Mouse (Mus musculus) limb, embryonic 10.5 days (tissue): Measurements from ENCODE around the gene Pgc. TPM values are rescaled to one million over a fixed set of nuclear protein-coding genes. Genes with fewer than 3 reads are reported as not detected.

Experiments
- DNase-seq: peaks from one replicate; pipeline ENCODE4 v3.0.0-alpha.2; 2017; ENCODE audit warnings: low spot score
- H3K27ac ChIP-seq: fragments of 300-500 bp; sonication (generic); 2 replicates; pipeline ENCODE4 v1.5.1; 2016; ENCODE audit warnings: mild to moderate bottlenecking
- H3K27me3 ChIP-seq: fragments of 300-500 bp; sonication (generic); 2 replicates; pipeline ENCODE4 v1.6.1; 2016; ENCODE audit warnings: low read depth, mild to moderate bottlenecking; ENCODE audit not compliant: poor library complexity, severe bottlenecking
- H3K36me3 ChIP-seq: fragments of 300-500 bp; sonication (generic); 2 replicates; pipeline ENCODE4 v1.6.1; 2016; ENCODE audit warnings: mild to moderate bottlenecking, moderate library complexity
- H3K4me1 ChIP-seq: fragments of 300-500 bp; sonication (generic); 2 replicates; pipeline ENCODE4 v1.6.1; 2016
- H3K4me3 ChIP-seq: fragments of 300-500 bp; sonication (generic); 2 replicates; pipeline ENCODE4 v1.5.1; 2016; ENCODE audit warnings: mild to moderate bottlenecking, moderate library complexity
- H3K9me3 ChIP-seq: fragments of 300-500 bp; sonication (generic); replicated peaks from 2 replicates; pipeline ENCODE4 v1.6.1; 2016; ENCODE audit warnings: mild to moderate bottlenecking
- WGBS: fragments of 180-500 bp; shearing (Covaris S2); methylation state at CpG from one replicate; pipeline ENCODE4 v1.1.7; 2016; 5-methylcytosine and 5-hydroxymethylcytosine counted together
- polyA plus RNA-seq: library from polyadenylated mRNA; unstranded; fragments of >200 nt; fragmentation: Nextera tagmentation; extraction: Ambion mirVana; gene quantifications from 2 replicates; pipeline ENCODE4 v1.2.1, GENCODE M21; 2016

Gene Pgc
- polyA plus RNA-seq, 1 experiment from 2014 or later, result not detected

DNA sequence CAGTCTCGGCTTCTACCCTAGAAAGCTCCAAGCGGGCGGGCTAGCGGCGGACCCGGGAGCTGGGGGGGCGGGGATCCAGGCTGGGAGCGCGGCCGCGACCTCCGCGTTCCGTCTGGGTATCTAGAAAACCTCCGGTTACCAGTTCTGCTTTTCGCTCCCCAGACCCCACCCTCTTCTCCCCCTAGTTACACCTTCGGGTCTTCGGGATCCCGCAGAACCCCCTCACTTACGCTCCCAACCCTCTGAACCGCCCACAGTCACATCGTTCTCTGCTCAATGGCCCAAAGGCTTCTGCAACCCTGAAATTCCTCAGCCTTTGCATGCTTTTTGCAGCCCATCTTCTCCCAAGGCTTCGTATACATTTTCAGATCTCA, 31.3 kb upstream of the Pgc start:
- peaks cover 40% of the 10 kb centered on the region for H3K27me3 ChIP-seq
- H3K27ac ChIP-seq, result peak overlapping the region; percentile 90
- H3K4me1 ChIP-seq, result peaks cover 20% of the 10 kb centered on the region
- no peak for DNase-seq
- WGBS, result under 1% methylated on average over 23 of the region's 23 CpGs
- H3K9me3 ChIP-seq, result no peaks in the 10 kb centered on the region
- peaks cover 20% of the 10 kb centered on the region for H3K36me3 ChIP-seq
- H3K4me3 ChIP-seq, result peak overlapping the region; percentile 85

DNA sequence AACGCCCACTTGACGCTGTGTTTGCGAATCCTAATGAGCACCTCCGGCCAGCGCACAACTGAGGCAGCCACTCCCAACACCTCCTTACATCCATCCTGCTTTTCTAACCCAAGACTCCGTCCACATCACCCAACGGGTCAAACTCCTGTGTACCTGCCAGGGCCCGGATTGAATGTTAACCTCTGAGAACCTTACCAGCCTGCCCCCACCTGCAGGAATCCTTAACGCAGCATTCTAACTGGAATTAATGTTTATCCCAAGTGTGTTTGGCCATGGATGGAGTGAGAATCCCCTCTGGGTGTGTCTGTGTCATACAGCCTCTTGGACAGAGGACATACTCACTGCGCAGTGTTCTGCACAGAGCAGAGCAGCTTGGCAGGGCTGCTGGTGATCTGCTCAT, 28.5 kb upstream of the Pgc start:
- Histone ChIP-seq H3K27ac (no peak overlapping the region), H3K27me3 (peaks cover 38% of the 10 kb centered on the region), H3K4me3 (no peak overlapping the region), H3K4me1 (peaks cover 32% of the 10 kb centered on the region), H3K9me3 (no peaks in the 10 kb centered on the region), H3K36me3 (peaks cover 40% of the 10 kb centered on the region)
- DNase-seq, result no peak
- WGBS, result 91% methylated on average over 10 of the region's 10 CpGs

DNA sequence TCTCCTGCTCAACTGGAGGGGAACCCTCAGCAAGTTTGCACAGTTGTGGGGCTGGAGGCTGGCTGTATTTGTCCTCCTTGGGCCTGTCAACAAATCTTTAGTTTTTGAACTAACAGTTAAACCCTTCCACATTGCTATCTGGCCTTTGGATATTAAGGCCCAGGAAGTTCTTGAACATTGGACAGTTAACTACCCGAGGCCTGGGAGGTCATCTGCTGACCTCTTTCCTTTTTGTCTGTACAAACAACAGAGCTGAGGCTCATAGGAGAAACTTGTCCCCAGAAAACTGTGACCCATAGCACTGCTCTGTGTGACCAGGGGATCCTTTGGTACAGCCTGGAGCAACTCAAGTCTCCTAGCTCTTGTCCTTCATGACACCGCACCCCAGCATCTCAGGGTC, 27.6 kb upstream of the Pgc start:
- 83% methylated on average over 2 of the region's 2 CpGs for WGBS
- Histone ChIP-seq H3K9me3 (no peaks in the 10 kb centered on the region), H3K4me3 (no peak overlapping the region), H3K27ac (no peak overlapping the region), H3K27me3 (peaks cover 38% of the 10 kb centered on the region), H3K36me3 (peaks cover 47% of the 10 kb centered on the region), H3K4me1 (peaks cover 32% of the 10 kb centered on the region)
- DNase-seq, result no peak

DNA sequence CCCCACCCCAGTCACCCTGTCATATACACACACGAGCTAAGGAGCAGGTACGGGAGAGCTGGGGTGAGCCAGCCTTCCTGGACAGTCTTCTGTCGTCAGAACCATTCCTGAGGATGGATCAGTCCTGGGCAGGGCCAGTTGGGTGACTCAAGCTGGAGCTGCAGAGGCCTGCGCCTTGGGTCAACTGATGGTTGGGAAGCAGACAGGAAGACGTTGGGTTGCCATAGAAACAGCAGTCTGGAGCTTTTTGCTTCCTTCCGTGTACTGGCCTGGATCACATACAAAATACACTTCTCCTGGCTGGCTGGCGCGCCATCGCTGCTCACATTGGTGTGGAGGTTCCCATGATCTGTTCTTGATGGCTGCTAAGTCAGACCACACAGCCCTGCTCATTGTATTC, 24.8 kb upstream of the Pgc start:
- H3K27ac ChIP-seq, result no peak overlapping the region
- no peak for DNase-seq
- 87% methylated on average over 9 of the region's 9 CpGs for WGBS
- H3K9me3 ChIP-seq, result no peaks in the 10 kb centered on the region
- peaks cover 54% of the 10 kb centered on the region for H3K27me3 ChIP-seq
- H3K4me1 ChIP-seq, result peaks cover 25% of the 10 kb centered on the region
- H3K4me3 ChIP-seq, result no peak overlapping the region
- H3K36me3 ChIP-seq, result peaks cover 49% of the 10 kb centered on the region

DNA sequence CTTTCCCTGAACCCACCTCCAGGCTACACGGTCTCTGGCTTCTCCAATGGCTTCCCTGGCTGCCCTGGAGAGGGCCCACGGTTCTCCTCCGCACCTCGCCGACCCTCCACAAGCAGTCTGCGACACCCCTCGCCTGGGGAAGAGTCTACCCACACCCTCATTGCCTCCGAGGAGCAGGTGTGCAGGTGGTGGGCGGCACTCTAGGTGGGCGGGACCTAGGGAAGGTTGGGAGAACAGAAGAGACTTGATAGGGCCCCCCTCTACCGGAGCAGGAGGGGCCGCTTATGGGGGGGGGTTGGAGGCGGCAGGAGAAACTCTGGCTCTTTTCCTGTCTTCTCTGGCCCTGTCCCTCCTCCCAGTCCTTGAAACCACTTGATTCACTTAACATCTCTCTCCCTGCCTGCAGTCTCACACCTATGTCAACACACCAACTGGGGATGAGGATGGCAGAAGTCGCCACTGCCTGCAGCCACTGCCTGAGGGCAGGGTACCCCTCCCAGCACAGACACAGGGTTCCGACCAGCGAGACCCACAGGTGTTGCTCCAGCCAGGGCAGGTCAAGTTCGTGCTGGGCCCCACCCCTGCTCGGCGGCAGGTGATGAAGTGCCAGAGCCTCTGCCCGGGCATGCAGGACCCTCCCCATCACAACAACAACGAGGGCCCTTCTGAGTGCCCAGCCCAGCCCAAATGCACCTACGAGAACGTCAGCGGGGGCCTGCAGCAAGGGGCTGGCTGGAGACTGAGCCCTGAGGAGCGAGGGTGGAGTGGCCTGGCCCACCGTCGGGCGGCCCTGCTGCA, 23.9 kb upstream of the Pgc start:
- DNase-seq, result no peak
- Histone ChIP-seq H3K27ac (0 out of 2 replicates have a peak overlapping the region, but pooled peaks have one; percentile 16), H3K27me3 (peaks cover 54% of the 10 kb centered on the region), H3K4me1 (peaks cover 28% of the 10 kb centered on the region), H3K9me3 (no peaks in the 10 kb centered on the region), H3K4me3 (peak overlapping the region; percentile 18; the same call in 1 of the 2 replicates), H3K36me3 (peaks cover 49% of the 10 kb centered on the region)
- WGBS, result 22% methylated on average over 28 of the region's 28 CpGs

DNA sequence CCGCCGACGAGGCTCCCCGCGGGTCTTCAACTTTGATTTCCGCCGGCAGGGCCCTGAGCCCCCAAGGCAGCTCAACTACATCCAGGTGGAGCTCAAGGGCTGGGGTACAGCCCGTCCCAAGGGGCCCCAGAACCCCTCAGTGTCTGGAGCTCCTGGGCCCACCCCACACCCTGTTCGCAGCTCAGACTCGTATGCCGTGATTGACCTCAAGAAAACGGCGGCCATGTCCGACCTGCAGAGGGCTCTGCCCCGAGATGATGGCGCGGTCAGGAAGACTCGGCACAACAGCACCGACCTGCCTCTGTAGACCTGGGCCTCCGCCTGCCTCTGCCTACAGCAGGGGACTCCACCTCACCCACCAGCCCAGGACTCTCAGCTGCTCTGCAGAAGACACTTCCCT, 23.1 kb upstream of the Pgc start:
- Histone ChIP-seq H3K27ac (0 out of 2 replicates have a peak overlapping the region, but pooled peaks have one; percentile 16), H3K4me3 (peak overlapping the region; percentile 20; the same call in 1 of the 2 replicates), H3K4me1 (peaks cover 28% of the 10 kb centered on the region), H3K27me3 (peaks cover 50% of the 10 kb centered on the region), H3K9me3 (no peaks in the 10 kb centered on the region), H3K36me3 (peaks cover 45% of the 10 kb centered on the region)
- 16% methylated on average over 20 of the region's 20 CpGs for WGBS
- DNase-seq, result peak; percentile 46

DNA sequence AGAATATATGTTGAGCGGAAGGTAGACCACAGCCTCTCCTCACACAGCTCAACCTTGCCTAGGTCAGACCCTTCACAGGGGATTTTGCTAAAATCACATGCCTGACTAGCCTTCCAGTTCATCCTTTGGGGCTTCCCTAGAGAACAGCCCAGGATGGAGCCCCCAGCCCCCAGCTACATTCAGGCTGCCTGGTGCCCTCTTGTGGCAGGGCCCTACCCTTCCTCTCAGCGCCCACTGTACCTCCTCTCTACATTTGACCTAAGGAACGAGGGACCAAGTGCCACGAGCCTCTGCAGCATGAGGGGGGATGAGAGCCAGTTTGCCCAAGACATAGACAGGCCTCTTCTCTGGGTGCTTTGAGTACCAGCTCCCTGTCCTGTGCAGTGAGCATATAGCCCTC, 21.9 kb upstream of the Pgc start:
- H3K4me3 ChIP-seq, result no peak overlapping the region
- no peaks in the 10 kb centered on the region for H3K9me3 ChIP-seq
- H3K27me3 ChIP-seq, result peaks cover 50% of the 10 kb centered on the region
- peaks cover 28% of the 10 kb centered on the region for H3K4me1 ChIP-seq
- peaks cover 35% of the 10 kb centered on the region for H3K36me3 ChIP-seq
- WGBS, result 84% methylated on average over 4 of the region's 4 CpGs
- no peak overlapping the region for H3K27ac ChIP-seq
- no peak for DNase-seq

DNA sequence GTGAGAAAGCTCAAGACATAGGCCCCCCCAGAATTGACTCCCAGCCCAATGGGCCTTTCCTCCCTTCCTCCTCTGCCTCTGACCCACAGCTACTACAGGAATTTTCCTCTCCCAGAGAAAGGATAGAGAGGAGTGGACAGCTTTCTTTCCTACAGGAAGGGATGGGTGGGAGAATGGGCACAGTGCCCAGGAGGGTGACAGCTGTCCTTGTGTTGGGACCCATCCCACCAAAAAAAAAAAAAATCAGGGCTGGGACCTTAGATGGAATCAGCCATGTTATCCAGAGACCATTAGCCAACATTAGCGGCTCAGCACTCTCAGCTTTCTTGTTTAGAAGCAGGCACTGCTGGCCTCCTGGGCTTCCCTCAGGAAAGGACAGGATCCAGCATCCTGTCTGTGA, 20.4 kb upstream of the Pgc start:
- H3K27ac ChIP-seq, result no peak overlapping the region
- H3K27me3 ChIP-seq, result peaks cover 44% of the 10 kb centered on the region
- DNase-seq, result no peak
- H3K36me3 ChIP-seq, result peaks cover 28% of the 10 kb centered on the region
- 80% methylated on average over 1 of the region's 1 CpGs for WGBS
- no peak overlapping the region for H3K4me3 ChIP-seq
- H3K4me1 ChIP-seq, result peaks cover 28% of the 10 kb centered on the region
- H3K9me3 ChIP-seq, result no peaks in the 10 kb centered on the region

DNA sequence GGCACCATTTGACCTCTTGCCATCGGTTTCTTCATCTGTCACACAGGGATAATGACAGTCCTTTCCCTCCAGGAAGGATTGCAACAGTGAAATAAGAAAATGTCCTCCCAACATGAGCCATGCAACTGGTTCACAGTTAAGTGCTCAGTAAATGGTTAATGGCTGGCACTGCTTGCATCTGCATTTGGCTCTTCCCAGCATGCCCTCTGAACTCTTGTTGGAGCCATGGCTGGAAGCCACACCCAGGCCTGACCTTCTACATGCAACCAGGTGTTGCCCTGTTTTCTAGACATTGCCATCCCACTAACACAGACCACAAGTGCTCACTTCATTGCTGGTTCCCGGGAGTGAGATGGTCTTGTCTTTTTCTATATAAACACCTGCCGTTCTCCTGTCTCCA, 18.7 kb upstream of the Pgc start:
- DNase-seq, result no peak
- H3K4me3 ChIP-seq, result no peak overlapping the region
- peaks cover 18% of the 10 kb centered on the region for H3K4me1 ChIP-seq
- no peak overlapping the region for H3K27ac ChIP-seq
- peaks cover 27% of the 10 kb centered on the region for H3K27me3 ChIP-seq
- 76% methylated on average over 3 of the region's 3 CpGs for WGBS
- H3K36me3 ChIP-seq, result peaks cover 11% of the 10 kb centered on the region
- no peaks in the 10 kb centered on the region for H3K9me3 ChIP-seq

DNA sequence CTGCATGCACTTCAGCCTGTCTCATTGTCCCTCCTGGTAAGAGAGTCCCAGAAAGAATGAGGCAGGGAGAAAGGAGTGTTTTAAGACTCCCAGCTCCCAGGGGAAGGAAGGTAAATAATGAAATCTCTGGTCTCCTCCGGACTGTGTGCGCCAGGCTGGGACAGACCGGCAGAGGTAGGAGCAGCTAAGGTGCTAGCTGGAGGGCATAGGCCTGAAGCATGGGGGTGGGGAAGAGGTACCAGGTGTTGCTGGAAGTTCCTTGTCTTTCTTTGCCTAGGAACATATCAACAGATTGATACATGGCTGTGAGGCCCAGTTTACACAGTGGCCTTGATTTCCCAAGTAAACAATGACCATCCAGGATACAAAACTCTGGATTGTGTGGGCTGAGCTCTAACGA, 17.7 kb upstream of the Pgc start:
- H3K9me3 ChIP-seq, result no peaks in the 10 kb centered on the region
- no peak overlapping the region for H3K27ac ChIP-seq
- no peak overlapping the region for H3K4me3 ChIP-seq
- H3K36me3 ChIP-seq, result peaks cover 2% of the 10 kb centered on the region; the same call in 1 of the 2 replicates
- WGBS, result 83% methylated on average over 4 of the region's 4 CpGs
- H3K4me1 ChIP-seq, result peaks cover 10% of the 10 kb centered on the region; the same call in 1 of the 2 replicates
- peaks cover 17% of the 10 kb centered on the region for H3K27me3 ChIP-seq
- no peak for DNase-seq

DNA sequence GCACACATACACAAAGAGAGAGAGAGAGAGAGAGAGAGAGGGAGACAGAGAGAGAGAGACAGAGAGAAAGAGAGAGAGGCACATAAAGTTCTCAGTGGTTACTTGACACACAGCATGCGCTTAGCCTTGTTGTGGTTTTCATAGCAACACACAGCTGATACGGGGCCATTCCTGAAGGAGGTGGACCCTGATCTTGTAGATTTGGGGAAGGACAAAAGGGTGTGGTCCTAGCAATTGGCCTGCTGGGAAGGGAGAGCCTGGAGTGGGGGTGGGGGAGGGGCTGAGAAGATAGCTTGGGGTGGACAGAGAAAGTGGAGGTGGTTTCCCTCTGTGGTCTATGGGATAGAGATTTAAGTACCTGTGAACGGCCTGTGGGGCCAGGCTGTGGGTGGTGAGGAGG, 16.6 kb upstream of the Pgc start:
- Histone ChIP-seq H3K4me1 (peaks cover 10% of the 10 kb centered on the region; the same call in 1 of the 2 replicates), H3K9me3 (no peaks in the 10 kb centered on the region), H3K27ac (no peak overlapping the region), H3K4me3 (no peak overlapping the region), H3K27me3 (peaks cover 7% of the 10 kb centered on the region), H3K36me3 (peaks cover 2% of the 10 kb centered on the region; the same call in 1 of the 2 replicates)
- DNase-seq, result no peak
- 62% methylated on average over 3 of the region's 3 CpGs for WGBS

DNA sequence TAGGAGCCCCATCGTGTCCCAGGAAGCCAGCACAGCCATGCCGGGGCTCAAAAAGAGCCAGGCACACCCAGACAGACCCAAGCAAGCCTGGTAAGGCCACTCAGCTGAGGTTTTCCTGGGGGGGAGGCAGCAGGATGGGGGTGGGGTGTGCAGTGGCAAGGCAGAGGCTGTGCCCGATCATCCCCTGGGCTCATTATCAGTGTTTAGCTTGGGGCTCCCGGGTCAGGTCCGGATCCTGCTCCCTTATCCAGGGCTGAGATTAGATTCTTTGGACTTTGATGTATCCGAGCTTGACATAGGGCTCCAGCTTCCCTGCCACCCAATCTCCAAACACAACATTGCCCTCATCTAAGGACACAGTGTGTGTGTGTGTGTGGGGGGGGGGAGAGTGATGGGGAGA, 14.8 kb upstream of the Pgc start:
- Histone ChIP-seq H3K4me3 (no peak overlapping the region), H3K27me3 (no peaks in the 10 kb centered on the region), H3K36me3 (no peaks in the 10 kb centered on the region), H3K27ac (no peak overlapping the region), H3K9me3 (no peaks in the 10 kb centered on the region), H3K4me1 (peaks cover 2% of the 10 kb centered on the region; the same call in 1 of the 2 replicates)
- 76% methylated on average over 6 of the region's 6 CpGs for WGBS
- no peak for DNase-seq

DNA sequence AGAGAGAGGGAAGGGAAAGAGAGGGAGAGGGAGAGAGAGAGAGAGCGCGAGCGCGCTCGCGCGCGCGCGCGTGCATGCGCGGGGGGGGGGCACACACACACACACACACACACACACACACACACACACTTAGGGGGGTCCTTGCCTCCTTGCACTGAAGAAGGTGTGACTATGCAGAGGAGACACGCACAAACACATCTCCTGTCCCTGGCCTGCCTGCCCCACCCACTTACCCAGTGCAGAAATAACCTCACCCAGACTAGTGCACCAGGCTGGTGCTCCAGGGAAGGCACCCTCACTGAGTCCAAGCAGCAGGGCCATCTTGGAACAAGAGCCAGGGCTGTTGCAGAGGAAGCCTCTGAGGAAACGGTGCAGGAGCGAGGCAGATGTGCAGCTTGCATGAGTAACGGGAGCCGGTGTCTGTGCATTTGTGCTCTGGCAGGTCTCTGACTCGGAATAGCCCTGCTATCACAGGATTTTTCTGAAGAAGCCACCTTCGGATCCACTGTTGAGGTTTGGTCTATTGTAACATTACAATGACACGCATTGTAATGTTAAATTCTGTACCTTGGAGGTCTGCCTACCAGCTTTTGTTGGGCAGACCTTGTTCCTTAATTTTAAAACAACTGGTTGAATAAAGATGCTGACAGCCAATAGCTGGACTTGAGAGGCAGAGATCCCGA, 13.6 kb upstream of the Pgc start:
- H3K36me3 ChIP-seq, result no peaks in the 10 kb centered on the region
- H3K4me1 ChIP-seq, result no peaks in the 10 kb centered on the region
- 60% methylated on average over 22 of the region's 22 CpGs for WGBS
- DNase-seq, result no peak
- H3K27me3 ChIP-seq, result no peaks in the 10 kb centered on the region
- no peak overlapping the region for H3K27ac ChIP-seq
- no peaks in the 10 kb centered on the region for H3K9me3 ChIP-seq
- no peak overlapping the region for H3K4me3 ChIP-seq
